12 mouse cellular contexts compared by ENCODE assay signal in genomic region chr1:85287063-85287462, GRCm38 (mm10). TPM values are rescaled to one million over a fixed set of nuclear protein-coding genes. Genes with fewer than 3 reads are reported as not detected.
A peak's percentile ranks its signal among the peaks of the same experiment; 100 is the strongest.
DNase-seq lines count a peak whose midpoint lies in the region; ATAC-seq and TF ChIP-seq lines count a peak whose summit lies in the region.
"Not testable (repeated sequence)": the region's sequence is repeated elsewhere in the genome, so short reads cannot be mapped to it uniquely, and the experiment has no call there.
"Had no signal": no experiment of that assay in that cellular context is flagged by ENCODE, and none has a peak within 500 bp of the region (broad histone marks: within the 10 kb centered on the region; RNA-seq: fewer than 3 reads in every experiment).

No protein-coding gene starts in this region.

- TF ChIP-seq CTCF in MEL (IDR thresholded peaks at IDR 0.05 in 2 of 3, conservative IDR thresholded peaks at IDR 0.05 in 1 of 3; ENCODE audit: control insufficient read depth in 1 of 3, insufficient read depth in 1 of 3, low read depth in 2 of 3, low read length in 3 of 3, poor library complexity in 1 of 3, severe bottlenecking in 1 of 3) = peak in 2 of 3 experiments; percentile 22 to 50; a peak in 5 of 6 replicates
- 0 out of 2 replicates have a peak, but pooled peaks have one; percentile 22 for TF ChIP-seq CTCF in kidney, postnatal 0 days (IDR thresholded peaks at IDR 0.05; ENCODE audit: low read depth)
- TF ChIP-seq CTCF in left cerebral cortex, adult 2 months (IDR thresholded peaks at IDR 0.05) = peak; percentile 32
- TF ChIP-seq CTCF in testis, adult 2 months (IDR thresholded peaks at IDR 0.05; ENCODE audit: control insufficient read depth, insufficient read depth, insufficient replicate concordance, low read depth, low read length) = peak; percentile 29; the same call in 1 of the 2 replicates

- H3K27ac ChIP-seq in MEL (ENCODE audit: control insufficient read depth, low read depth, low read length); kidney, postnatal 0 days; left cerebral cortex, adult 2 months; testis, adult 2 months (ENCODE audit: control insufficient read depth, insufficient read depth, low read depth, low read length): not testable (repeated sequence)

- not testable (repeated sequence) for H3K79me2 ChIP-seq in MEL (ENCODE audit: control insufficient read depth, insufficient read depth, low read length, poor library complexity)

- H3K4me3 ChIP-seq in MEL (ENCODE audit: control insufficient read depth in 1 of 2, insufficient read depth in 1 of 2, low read depth in 2 of 2, low read length in 2 of 2); kidney, postnatal 0 days (replicated peaks; ENCODE audit: low read depth, low read length); left cerebral cortex, adult 2 months; testis, adult 2 months (ENCODE audit: control insufficient read depth, low read depth, low read length): not testable (repeated sequence)

- H3K4me1 ChIP-seq in MEL (ENCODE audit: control insufficient read depth in 1 of 2, insufficient read depth in 2 of 2, low read length in 2 of 2); kidney, postnatal 0 days (replicated peaks; ENCODE audit: insufficient read depth, low read length); testis, adult 2 months (ENCODE audit: control insufficient read depth, insufficient read depth, low read length): not testable (repeated sequence)

- WGBS in kidney, postnatal 0 days = 43% methylated on average over 4 of the region's 5 CpGs

- H3K4me2 ChIP-seq in kidney, postnatal 0 days (ENCODE audit: low read length) = not testable (repeated sequence)

- not testable (repeated sequence) for H3K9me3 ChIP-seq in MEL (replicated peaks; ENCODE audit: insufficient read depth, low read length); kidney, postnatal 0 days (replicated peaks; ENCODE audit: low read length)

- TF ChIP-seq EP300 in MEL (IDR thresholded peaks at IDR 0.05; ENCODE audit: low read depth in 1 of 2, low read length in 2 of 2) = not testable (repeated sequence)

- H3K27me3 ChIP-seq in MEL (ENCODE audit: control insufficient read depth in 1 of 2, insufficient read depth in 2 of 2, low read length in 2 of 2); kidney, postnatal 0 days (ENCODE audit: insufficient read depth, low read length); testis, adult 2 months (ENCODE audit: control insufficient read depth, insufficient read depth, low read length): not testable (repeated sequence)

- peak; percentile 20 for TF ChIP-seq RAD21 in MEL (IDR thresholded peaks at IDR 0.05; ENCODE audit: low read depth, low read length)

- H3K9ac ChIP-seq in MEL (ENCODE audit: control insufficient read depth, low read depth, low read length, poor library complexity, severe bottlenecking); kidney, postnatal 0 days (ENCODE audit: low read depth, low read length): not testable (repeated sequence)

- intact Hi-C loops in heart, postnatal 10 days (cut with DNase I); left cerebral cortex, adult 2 months (cut with DNase I): not testable (repeated sequence)

- DNase-seq in MEL (ENCODE audit: low read depth, low spot score); kidney, postnatal 0 days (ENCODE audit: low spot score): not testable (repeated sequence)
- DNase-seq in cerebellum, adult 18-20 months = peak; percentile 11 to 18
- DNase-seq in heart, postnatal 10 days = peak; percentile 7 to 23
- DNase-seq in left cerebral cortex, adult 2 months (ENCODE audit: extremely low spot score in 1 of 2, low spot score in 2 of 2) = peak in 1 of 2 experiments; percentile 26
- DNase-seq in lung, postnatal 36 days = peak; percentile 56
- peak; percentile 35 to 46 for DNase-seq in urinary bladder, postnatal 36 days (ENCODE audit: low spot score in 2 of 2)

- not testable (repeated sequence) for H3K36me3 ChIP-seq in MEL (ENCODE audit: control insufficient read depth in 1 of 2, insufficient read depth in 2 of 2, low read length in 2 of 2); kidney, postnatal 0 days (ENCODE audit: insufficient read depth, low read length); testis, adult 2 months (ENCODE audit: control insufficient read depth, insufficient read depth, low read length)

- TF ChIP-seq POLR2A in MEL (IDR thresholded peaks at IDR 0.05; ENCODE audit: control insufficient read depth in 1 of 2, insufficient read depth in 1 of 2, low read depth in 1 of 2, low read length in 2 of 2, poor library complexity in 1 of 2); testis, adult 2 months (IDR thresholded peaks at IDR 0.05; ENCODE audit: control insufficient read depth, low read depth, low read length): not testable (repeated sequence)

- ATAC-seq in kidney, postnatal 0 days (replicated peaks; ENCODE audit: low FRiP score, low read depth) = not testable (repeated sequence)

RNA-seq across cellular contexts. Expression of gene C130026I21Rik, which starts 16.7 kb away (rescaled TPM):
- 0.69 and 1.5 TPM in 2 replicates for total RNA-seq in MEL (2012; rRNA removed)
- 1 to 10 TPM in 1 of 2 experiments, not detected in 1; 2.2 TPM for polyA plus RNA-seq in MEL (2012; ENCODE audit: insufficient read depth in 1 of 2, insufficient read length in 2 of 2, low read depth in 1 of 2, low replicate concordance in 2 of 2, missing spikeins in 1 of 2)
- total RNA-seq in heart, postnatal 10 days (2021) = under 1 TPM; 0.45 TPM
- polyA plus RNA-seq in kidney, postnatal 0 days (2015; fragmentation: Nextera tagmentation; extraction: Ambion mirVana) = 0.14 and 0.23 TPM in 2 replicates
- under 1 TPM in 1 of 2 experiments, not detected in 1; 0.70 TPM for total RNA-seq in left cerebral cortex, adult 2 months (2021)
- 0.12 TPM in 1 of 2 replicates, not detected in the other for polyA plus RNA-seq in testis, adult 2 months (2012; rRNA removed)
- polyA plus RNA-seq: forebrain, embryonic 14.5 days; heart, embryonic 12.5 days; kidney, embryonic 16.5 days; liver, embryonic 12.5 days had no signal
